Mouse (Mus musculus): Measurements from ENCODE around the gene Zswim3.

Zswim3 gene

GRCm38 (mm10) chr2:164779481-164780086 is 25.3 kb upstream of the Zswim3 start, which contains the start of gene Tnnc2:
Gene Tnnc2, minus strand, starts transcription at chr2:164779967.
- in situ Hi-C loops (cut with MboI; ENCODE audit: unreplicated experiment in 2 of 2): loop anchor here in 1 of 2 experiments (25.0 kb wide), 1 partner anchor 508 kb away; the partner anchor contains the start of gene Slc35c2

DNA sequence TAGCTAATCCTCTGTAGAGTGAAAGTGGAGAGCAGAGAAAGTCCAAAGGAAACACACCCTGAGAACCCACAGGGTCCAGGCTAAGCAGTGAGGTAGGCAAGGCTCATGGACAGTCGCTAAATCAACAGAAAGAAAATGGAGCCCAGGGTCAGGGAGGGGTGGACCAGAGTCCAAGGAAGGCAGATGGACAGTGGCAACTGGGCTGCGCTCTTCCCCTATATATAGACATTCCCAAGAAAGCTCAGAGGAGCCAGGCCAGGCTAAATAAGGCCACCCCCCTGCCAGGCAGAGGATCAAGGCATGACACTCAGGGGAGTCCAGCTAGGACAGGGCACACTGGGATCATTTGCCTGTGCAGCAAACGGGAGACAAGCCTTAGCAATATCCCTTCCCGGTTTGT is 23.0 kb upstream of the Zswim3 start:
- in situ Hi-C loops (cut with MboI; ENCODE audit: unreplicated experiment in 2 of 2): loop anchor here in 1 of 2 experiments (25.0 kb wide), 1 partner anchor 505 kb away; the partner anchor contains the start of gene Slc35c2

DNA sequence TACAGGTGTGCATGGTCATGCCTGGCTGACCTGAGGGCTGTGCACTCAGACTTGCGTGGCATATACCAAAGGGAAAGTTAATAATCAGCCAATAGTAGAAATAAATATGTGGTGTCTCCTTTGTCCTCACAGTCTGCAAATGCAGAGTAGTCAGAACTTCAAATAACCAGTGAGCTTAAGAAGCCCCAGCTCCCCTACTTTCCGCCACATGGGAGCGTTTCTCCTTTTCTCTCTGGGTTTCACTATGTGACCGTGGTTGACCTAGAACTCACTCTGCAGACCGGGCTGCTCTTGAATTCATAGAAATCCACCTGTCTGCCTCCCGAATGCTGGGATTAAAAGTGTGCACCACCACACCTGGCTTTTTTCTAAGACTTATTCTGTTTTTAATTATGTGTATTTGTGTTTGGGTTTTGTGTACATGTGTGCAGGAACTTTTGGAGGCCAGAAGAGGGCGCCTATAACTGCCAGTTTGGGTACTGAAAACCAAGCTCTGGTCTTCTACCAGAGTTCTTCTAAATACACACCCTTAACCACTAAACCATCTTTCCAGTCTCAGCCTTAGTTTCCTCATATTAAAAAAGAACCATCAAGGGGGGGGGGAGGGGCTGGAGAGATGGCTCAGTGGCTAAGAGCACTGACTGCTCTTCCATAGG is 20.8 kb upstream of the Zswim3 start:
- in situ Hi-C loops (cut with MboI; ENCODE audit: unreplicated experiment in 2 of 2): loop anchor here in 1 of 2 experiments (25.0 kb wide), 1 partner anchor 503 kb away; the partner anchor contains the start of gene Slc35c2

GRCm38 (mm10) chr2:164784869-164785420 is 20.0 kb upstream of the Zswim3 start:
- in situ Hi-C loops (cut with MboI; ENCODE audit: unreplicated experiment in 2 of 2): loop anchor here in 1 of 2 experiments (25.0 kb wide), 1 partner anchor 502 kb away; the partner anchor contains the start of gene Slc35c2

- in situ Hi-C loops (cut with MboI; ENCODE audit: unreplicated experiment in 2 of 2): loop anchor here in 1 of 2 experiments (25.0 kb wide), 1 partner anchor 502 kb away; the partner anchor contains the start of gene Slc35c2
Observed at GRCm38 (mm10) chr2:164785481-164786387, 19.2 kb upstream of the Zswim3 start, which contains the start of gene Snx21. Gene Snx21, plus strand, starts transcription at chr2:164785823.

- in situ Hi-C loops (cut with MboI; ENCODE audit: unreplicated experiment in 2 of 2): loop anchor here in 1 of 2 experiments (25.0 kb wide), 1 partner anchor 501 kb away; the partner anchor contains the start of gene Slc35c2
Observed at GRCm38 (mm10) chr2:164786388-164786885, 18.5 kb upstream of the Zswim3 start.

- in situ Hi-C loops (cut with MboI; ENCODE audit: unreplicated experiment in 2 of 2): loop anchor here in 1 of 2 experiments (25.0 kb wide), 1 partner anchor 500 kb away; the partner anchor contains the start of gene Slc35c2
Observed at GRCm38 (mm10) chr2:164787032-164787431, 17.9 kb upstream of the Zswim3 start.

- in situ Hi-C loops (cut with MboI; ENCODE audit: unreplicated experiment in 2 of 2): loop anchor here in 1 of 2 experiments (25.0 kb wide), 1 partner anchor 500 kb away; the partner anchor contains the start of gene Slc35c2
Observed at GRCm38 (mm10) chr2:164787779-164788178, 17.1 kb upstream of the Zswim3 start.

DNA sequence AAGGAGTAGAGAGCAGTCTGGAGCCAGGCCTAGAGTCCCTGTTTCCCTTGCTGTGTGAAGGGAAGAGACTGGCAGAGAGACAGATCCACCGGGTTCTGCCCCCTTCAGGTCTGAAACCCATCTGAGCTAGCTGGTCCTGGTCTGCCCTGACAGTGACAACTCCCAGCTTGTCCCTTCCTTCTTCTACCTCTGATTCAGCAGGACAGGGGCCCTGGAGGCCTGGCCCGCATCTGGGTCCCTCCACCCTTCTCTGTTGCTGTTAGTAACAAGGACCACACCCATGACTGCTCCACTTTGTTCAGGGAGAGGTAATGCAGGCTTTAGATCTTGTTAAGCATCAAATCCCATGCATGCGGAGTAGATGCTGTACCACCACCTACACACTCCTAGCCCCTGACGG is 16.5 kb upstream of the Zswim3 start:
- in situ Hi-C loops (cut with MboI; ENCODE audit: unreplicated experiment in 2 of 2): loop anchor here in 1 of 2 experiments (25.0 kb wide), 1 partner anchor 499 kb away; the partner anchor contains the start of gene Slc35c2

- in situ Hi-C loops (cut with MboI; ENCODE audit: unreplicated experiment in 2 of 2): loop anchor here (5.0 to 25.0 kb wide), 4 partner anchors 116 to 497 kb away; partner anchors contain the start of genes Eppin (in 1 of the 2), Slc35c2 (in 1 of the 2) and Wfdc11 (in 1 of the 2)
Observed at GRCm38 (mm10) chr2:164790451-164790850, 14.4 kb upstream of the Zswim3 start.

- in situ Hi-C loops (cut with MboI; ENCODE audit: unreplicated experiment in 2 of 2): loop anchor here (5.0 to 25.0 kb wide), 4 partner anchors 117 to 495 kb away; partner anchors contain the start of genes Eppin (in 1 of the 2), Slc35c2 (in 1 of the 2) and Wfdc11 (in 1 of the 2)
Observed at GRCm38 (mm10) chr2:164791841-164792261, 13.0 kb upstream of the Zswim3 start.

DNA sequence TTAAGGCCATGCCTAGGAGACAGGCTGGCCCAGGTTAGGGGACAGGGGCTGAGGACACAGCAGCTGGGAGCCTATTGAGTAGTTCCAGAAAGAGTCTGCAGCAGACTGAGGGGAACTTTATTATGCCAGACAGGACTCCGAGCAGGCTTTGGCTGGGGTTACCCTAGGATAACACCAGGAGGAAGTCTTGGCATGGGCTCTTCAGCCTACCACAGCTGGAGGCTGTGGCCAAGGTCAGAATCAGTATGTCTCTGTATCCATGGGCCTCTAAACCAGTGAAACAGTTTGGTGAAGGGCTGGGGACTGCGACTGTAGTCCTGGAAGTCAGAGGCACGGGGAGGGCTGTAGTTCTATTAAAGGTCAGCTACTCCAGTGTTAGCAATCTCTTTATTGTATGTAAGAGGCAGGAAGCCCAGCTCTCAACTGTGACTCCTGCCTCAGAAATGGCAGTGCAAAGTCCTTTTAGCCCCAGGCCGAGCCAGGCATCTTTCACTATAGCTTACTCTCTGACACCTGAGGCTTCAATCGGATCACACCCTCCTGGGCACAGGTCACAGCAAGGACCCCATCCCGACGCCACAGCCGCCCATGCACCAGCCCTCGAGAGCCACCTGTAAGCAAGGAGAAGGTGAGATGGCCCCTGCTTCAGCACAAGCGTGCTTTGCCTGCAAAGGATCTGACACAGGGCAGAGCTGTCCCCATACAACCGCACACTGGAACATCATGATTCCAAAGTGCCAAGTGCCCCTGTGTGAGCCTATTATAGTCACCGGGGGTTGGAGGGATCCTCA is 12.3 kb upstream of the Zswim3 start:
- in situ Hi-C loops (cut with MboI; ENCODE audit: unreplicated experiment in 2 of 2): loop anchor here (5.0 to 25.0 kb wide), 4 partner anchors 118 to 495 kb away; partner anchors contain the start of genes Eppin (in 1 of the 2), Slc35c2 (in 1 of the 2) and Wfdc11 (in 1 of the 2)

- in situ Hi-C loops (cut with MboI; ENCODE audit: unreplicated experiment in 2 of 2): loop anchor here (5.0 to 25.0 kb wide), 4 partner anchors 118 to 494 kb away; partner anchors contain the start of genes Eppin (in 1 of the 2), Slc35c2 (in 1 of the 2) and Wfdc11 (in 1 of the 2)
Observed at GRCm38 (mm10) chr2:164793236-164793635, 11.7 kb upstream of the Zswim3 start.

GRCm38 (mm10) chr2:164793772-164794171 is 11.1 kb upstream of the Zswim3 start:
- in situ Hi-C loops (cut with MboI; ENCODE audit: unreplicated experiment in 2 of 2): loop anchor here (5.0 to 25.0 kb wide), 4 partner anchors 119 to 494 kb away; partner anchors contain the start of genes Eppin (in 1 of the 2), Slc35c2 (in 1 of the 2) and Wfdc11 (in 1 of the 2)

GRCm38 (mm10) chr2:164794293-164794692 is 10.6 kb upstream of the Zswim3 start:
- in situ Hi-C loops (cut with MboI; ENCODE audit: unreplicated experiment in 2 of 2): loop anchor here (5.0 to 25.0 kb wide), 4 partner anchors 119 to 493 kb away; partner anchors contain the start of genes Eppin (in 1 of the 2), Slc35c2 (in 1 of the 2) and Wfdc11 (in 1 of the 2)

DNA sequence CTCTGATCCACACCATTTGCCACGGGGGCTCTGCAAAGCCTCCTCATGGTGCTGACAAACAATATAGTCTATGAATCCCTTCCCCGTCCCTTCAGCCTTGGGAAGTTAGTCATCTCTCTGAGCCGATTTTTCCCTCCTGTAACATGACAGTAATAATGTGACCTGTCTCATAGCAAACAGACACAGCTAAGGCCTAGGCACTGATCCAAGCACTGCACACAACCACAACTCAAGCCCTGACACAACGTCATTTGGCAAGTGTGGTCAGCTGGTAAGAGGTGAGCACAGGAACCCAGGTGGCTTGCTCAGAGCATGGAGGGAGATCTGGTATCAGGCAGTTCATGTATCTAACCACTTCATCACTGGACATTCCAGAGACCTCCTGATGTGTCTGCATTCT is 9.0 kb upstream of the Zswim3 start:
- in situ Hi-C loops (cut with MboI; ENCODE audit: unreplicated experiment in 2 of 2): loop anchor here (5.0 to 25.0 kb wide), 4 partner anchors 119 to 491 kb away; partner anchors contain the start of genes Slc35c2 (in 1 of the 2) and Wfdc11 (in 1 of the 2)

DNA sequence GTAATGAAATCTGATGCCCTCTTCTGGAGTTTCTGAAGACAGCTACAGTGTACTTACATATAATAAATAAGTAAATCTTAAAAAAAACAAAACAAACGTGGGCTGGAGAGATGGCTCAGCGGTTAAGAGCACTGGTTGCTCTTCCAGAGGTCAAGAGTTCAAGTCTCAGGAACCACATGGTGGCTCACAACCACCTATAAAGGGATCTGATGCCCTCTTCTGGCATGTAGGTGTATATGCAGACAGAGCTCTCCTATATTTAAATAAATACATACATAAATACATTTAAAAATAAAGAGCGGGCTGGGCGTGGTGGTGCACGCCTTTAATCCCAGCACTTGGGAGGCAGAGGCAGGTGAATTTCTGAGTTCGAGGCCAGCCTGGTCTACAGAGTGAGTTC is 6.3 kb upstream of the Zswim3 start:
- in situ Hi-C loops (cut with MboI; ENCODE audit: unreplicated experiment in 2 of 2): loop anchor here (5.0 to 25.0 kb wide), 4 partner anchors 121 to 489 kb away; partner anchors contain the start of genes Slc35c2 (in 1 of the 2) and Wfdc11 (in 1 of the 2)
